Comparison of ENCODE assay signal across 8 mouse cellular contexts in the genomic region with DNA sequence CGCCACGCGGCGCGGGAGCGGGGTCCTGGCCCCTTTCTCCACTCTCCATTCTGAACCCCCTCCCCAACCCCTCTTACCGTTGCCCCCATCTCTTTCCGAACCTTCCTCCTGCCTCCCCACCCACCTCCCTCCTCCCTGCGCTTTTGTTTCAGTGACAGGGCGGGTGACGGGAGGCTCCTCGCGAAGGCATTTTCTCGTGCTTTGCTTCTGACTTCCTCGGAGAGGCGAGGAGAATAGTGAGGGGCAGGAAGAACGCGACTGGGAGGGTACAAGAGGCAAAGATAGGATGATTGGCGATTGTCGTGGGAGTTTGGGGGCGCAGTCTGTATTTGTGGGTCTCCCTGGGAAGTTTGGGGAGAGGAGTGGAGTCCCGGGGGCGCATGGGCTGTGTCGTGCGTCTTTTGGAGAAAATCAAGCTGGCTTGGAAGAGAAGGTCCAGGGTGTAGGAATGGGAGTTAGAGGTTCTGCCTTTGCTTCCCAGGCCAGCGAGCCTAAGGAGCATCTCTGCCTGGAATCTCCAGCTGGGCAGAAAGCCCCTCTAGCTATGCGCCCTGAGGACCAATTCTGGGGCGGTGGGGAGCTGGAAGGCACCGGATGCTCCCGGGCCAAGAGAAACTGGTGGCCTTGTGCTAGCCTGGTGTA. TPM values are rescaled to one million over a fixed set of nuclear protein-coding genes. Genes with fewer than 3 reads are reported as not detected.
DNase-seq lines count a peak whose midpoint lies in the region; ATAC-seq lines count a peak whose summit lies in the region.

No protein-coding gene starts in this region.

- H3K4me1 ChIP-seq in midbrain, embryonic 14.5 days (ENCODE audit: control insufficient read depth, insufficient read depth, low read length), result peaks cover 19% of the 10 kb centered on the region

- peak overlapping the region; percentile 91 for H3K9ac ChIP-seq in midbrain, embryonic 14.5 days (replicated peaks; ENCODE audit: low read length)

- peak overlapping the region; percentile 77 for H3K4me2 ChIP-seq in midbrain, embryonic 14.5 days (ENCODE audit: low read length)

- no peaks in the 10 kb centered on the region for H3K27me3 ChIP-seq in midbrain, embryonic 14.5 days (ENCODE audit: control insufficient read depth, insufficient read depth, low read length)

- H3K4me3 ChIP-seq in midbrain, embryonic 14.5 days (replicated peaks; ENCODE audit: low read depth, low read length), result peak overlapping the region; percentile 81

- ATAC-seq in midbrain, embryonic 14.5 days (ENCODE audit: low FRiP score, low TSS enrichment), result no peak
- no peak for ATAC-seq in inflammation-experienced regulatory T-cells, adult 6 months

- no peaks in the 10 kb centered on the region for H3K9me3 ChIP-seq in midbrain, embryonic 14.5 days (ENCODE audit: control insufficient read depth, low read length)

- peak; percentile 13 to 31 for DNase-seq in adrenal gland, adult 18-20 months (ENCODE audit: low spot score in 2 of 2)
- no peak for DNase-seq in adrenal gland, postnatal 4 days (ENCODE audit: low spot score in 2 of 2)
- DNase-seq in thymus, postnatal 25 days, result peak; percentile 3
- DNase-seq in thymus, adult 18-20 months, result no peak
- peak; percentile 23 to 32 for DNase-seq in frontal cortex, postnatal 36 days (ENCODE audit: low spot score in 2 of 2)
- DNase-seq in kidney, postnatal 10 days, result peak; percentile 22
- peak; percentile 70 for DNase-seq in midbrain, embryonic 14.5 days

- H3K27ac ChIP-seq in midbrain, embryonic 14.5 days (replicated peaks; ENCODE audit: low read depth, low read length), result peak overlapping the region; percentile 97

- WGBS in midbrain, embryonic 14.5 days, result 0% methylated on average over 30 of the region's 30 CpGs

- H3K36me3 ChIP-seq in midbrain, embryonic 14.5 days (ENCODE audit: control insufficient read depth, insufficient read depth, low read length), result no peaks in the 10 kb centered on the region

RNA-seq across cellular contexts. Expression of a gene that starts 0.7 kb away (rescaled TPM):
- 1 to 10 TPM; 7.0 to 7.7 TPM for total RNA-seq in adrenal gland, adult 18-20 months (2021)
- total RNA-seq in adrenal gland, postnatal 4 days (2021), result 1 to 10 TPM; 5.3 to 6.2 TPM
- 12.8 and 16.7 TPM in 2 replicates for polyA plus RNA-seq in midbrain, embryonic 14.5 days (2014; fragmentation: Nextera tagmentation; extraction: Ambion mirVana)
- polyA plus RNA-seq in inflammation-experienced regulatory T-cells, adult 6 months (2017; shearing (Covaris generic)), result not detected

Comparison
In these comparisons a context has a peak if more than half of its experiments do, and no peak if none do; other contexts are left out.
1. DNase-seq: peak in adrenal gland, adult 18-20 months (2 of 2), thymus, postnatal 25 days (single experiment), frontal cortex, postnatal 36 days (2 of 2), kidney, postnatal 10 days (single experiment) and midbrain, embryonic 14.5 days (single experiment); none in adrenal gland, postnatal 4 days (0 of 2) and thymus, adult 18-20 months (0 of 2).